Mouse (Mus musculus) heart, embryonic 13.5 days (tissue): ENCODE measurements around the gene Fbln1. TPM values are rescaled to one million over a fixed set of nuclear protein-coding genes. Genes with fewer than 3 reads are reported as not detected.
A peak's percentile ranks its signal among the peaks of the same experiment; 100 is the strongest.
"Not testable (repeated sequence)": the region's sequence is repeated elsewhere in the genome, so short reads cannot be mapped to it uniquely, and the experiment has no call there.

Source experiments
- ATAC-seq: fragments of 200-750 bp; cut with Nextera tagmentation; 2 replicates; pipeline ENCODE4 v1.8.0; 2017; ENCODE audit warnings: moderate TSS enrichment; ENCODE audit not compliant: insufficient number of reproducible peaks, low FRiP score, low TSS enrichment; ENCODE audit errors: extremely low read depth
- H3K27ac ChIP-seq: fragments of 300-500 bp; sonication (generic); replicated peaks from 2 replicates; pipeline ENCODE4 v1.5.1; 2015; ENCODE audit warnings: moderate library complexity, mild to moderate bottlenecking, inconsistent platforms
- H3K27me3 ChIP-seq: fragments of 300-500 bp; sonication (generic); replicated peaks from 2 replicates; pipeline ENCODE4 v1.6.1; 2015; ENCODE audit warnings: mild to moderate bottlenecking, inconsistent platforms
- H3K36me3 ChIP-seq: fragments of 300-500 bp; sonication (generic); 2 replicates; pipeline ENCODE4 v1.6.1; 2015; ENCODE audit warnings: mild to moderate bottlenecking, inconsistent platforms
- H3K4me1 ChIP-seq: fragments of 300-500 bp; sonication (generic); 2 replicates; pipeline ENCODE4 v1.6.1; 2015; ENCODE audit warnings: inconsistent platforms
- H3K4me2 ChIP-seq: fragments of 300-500 bp; sonication (generic); 2 replicates; pipeline ENCODE4 v1.6.1; 2015; ENCODE audit warnings: inconsistent platforms, mild to moderate bottlenecking, moderate library complexity
- H3K4me3 ChIP-seq: fragments of 300-500 bp; sonication (generic); 2 replicates; pipeline ENCODE4 v1.5.1; 2015; ENCODE audit warnings: moderate library complexity, mild to moderate bottlenecking, inconsistent platforms
- H3K9ac ChIP-seq: fragments of 300-500 bp; sonication (generic); 2 replicates; pipeline ENCODE4 v1.6.1; 2015; ENCODE audit warnings: inconsistent platforms, mild to moderate bottlenecking, moderate library complexity
- H3K9me3 ChIP-seq: fragments of 300-500 bp; sonication (generic); 2 replicates; pipeline ENCODE4 v1.6.1; 2016; ENCODE audit warnings: inconsistent platforms
- WGBS: fragments of 180-500 bp; shearing (Covaris S2); methylation state at CpG from one replicate; pipeline ENCODE4 v1.1.7; 2015; ENCODE audit warnings: mixed read lengths; 5-methylcytosine and 5-hydroxymethylcytosine counted together
- polyA plus RNA-seq: library from polyadenylated mRNA; unstranded; fragments of >200 nt; fragmentation: Nextera tagmentation; extraction: Ambion mirVana; gene quantifications from 2 replicates; pipeline ENCODE4 v1.2.1, GENCODE M21; 2015

The Fbln1 gene
- polyA plus RNA-seq, 1 experiment from 2014 or later = 139 TPM

DNA sequence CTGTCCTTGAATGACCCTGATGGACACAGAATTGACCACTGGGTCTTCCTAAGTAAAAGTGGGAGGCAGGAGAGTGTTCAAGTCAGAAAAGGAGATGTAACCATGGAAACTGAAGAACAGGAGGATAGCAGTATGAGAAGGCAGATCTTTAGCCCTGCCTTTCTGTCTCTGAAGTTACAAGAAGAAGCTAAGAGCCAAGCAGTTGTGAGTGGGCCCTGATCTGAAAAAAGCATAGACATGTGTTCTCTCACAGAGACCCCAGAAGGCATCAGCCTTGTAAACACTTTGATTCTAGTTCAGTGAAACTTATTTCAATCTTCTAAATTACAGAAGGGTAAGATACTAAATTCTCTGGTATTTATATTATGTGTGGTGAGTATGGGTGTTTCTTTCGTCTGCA lies 118.7 kb downstream of the Fbln1 start:
- WGBS = 90% methylated on average over 1 of the region's 1 CpGs
- Histone ChIP-seq H3K4me1 (0 out of 2 replicates have a peak, but pooled peaks cover 2% of the 10 kb centered on the region), H3K9ac (no peak overlapping the region), H3K4me2 (no peak overlapping the region), H3K4me3 (no peak overlapping the region), H3K27ac (no peak overlapping the region), H3K9me3 (no peaks in the 10 kb centered on the region), H3K27me3 (0 out of 2 replicates have a peak, but pooled peaks cover 3% of the 10 kb centered on the region), H3K36me3 (no peaks in the 10 kb centered on the region)
- ATAC-seq = no peak

DNA sequence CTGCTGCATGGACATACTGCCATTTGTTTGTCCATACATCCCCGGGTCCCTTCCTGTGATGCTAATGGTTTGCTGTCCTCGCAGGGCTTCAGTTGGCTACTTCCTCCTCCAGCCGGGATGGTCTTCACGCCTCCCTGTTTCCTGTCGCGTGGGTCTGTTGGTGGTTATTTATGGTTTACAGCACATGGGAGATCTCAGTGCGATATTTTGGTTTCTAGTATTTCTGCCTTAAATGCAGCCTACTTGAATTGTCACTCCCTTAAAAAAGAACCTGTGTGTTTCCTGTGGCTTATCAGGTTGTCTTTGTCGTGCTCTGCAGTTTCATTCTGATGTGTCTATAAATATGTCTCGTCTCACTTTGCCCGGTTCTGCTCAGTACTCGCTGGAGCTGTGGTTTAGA lies 122.1 kb downstream of the Fbln1 start:
- Histone ChIP-seq H3K4me3 (no peak overlapping the region), H3K9me3 (no peaks in the 10 kb centered on the region), H3K4me2 (peak overlapping the region; percentile 44), H3K27me3 (0 out of 2 replicates have a peak, but pooled peaks cover 5% of the 10 kb centered on the region), H3K9ac (no peak overlapping the region; the same call in 1 of the 2 replicates), H3K4me1 (0 out of 2 replicates have a peak, but pooled peaks cover 2% of the 10 kb centered on the region), H3K27ac (no peak overlapping the region), H3K36me3 (no peaks in the 10 kb centered on the region)
- 23% methylated on average over 11 of the region's 11 CpGs for WGBS
- ATAC-seq = no peak

DNA sequence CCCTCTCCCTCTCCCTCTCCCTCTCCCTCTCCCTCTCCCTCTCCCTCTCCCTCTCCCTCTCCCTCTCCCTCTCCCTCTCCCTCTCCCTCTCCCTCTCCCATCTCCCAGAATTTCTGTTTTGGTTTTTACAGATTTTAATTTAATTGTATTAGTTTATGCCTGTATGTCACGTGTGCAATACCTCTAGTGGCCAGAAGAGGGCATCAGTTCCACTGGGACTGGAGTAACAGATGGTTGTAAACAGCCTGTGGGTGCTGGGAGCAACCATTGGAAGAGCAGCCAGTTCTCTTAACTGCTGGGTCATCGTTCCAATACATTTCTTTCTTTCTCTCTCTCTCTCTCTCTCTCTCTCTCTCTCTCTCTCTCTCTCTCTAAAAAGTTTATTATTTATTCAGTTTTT lies 122.7 kb downstream of the Fbln1 start:
- not testable (repeated sequence) for H3K27ac ChIP-seq, H3K4me1 ChIP-seq, H3K9me3 ChIP-seq, H3K27me3 ChIP-seq, H3K4me2 ChIP-seq, H3K9ac ChIP-seq, ATAC-seq, H3K4me3 ChIP-seq, H3K36me3 ChIP-seq
- WGBS = 77% methylated on average over 2 of the region's 2 CpGs

DNA sequence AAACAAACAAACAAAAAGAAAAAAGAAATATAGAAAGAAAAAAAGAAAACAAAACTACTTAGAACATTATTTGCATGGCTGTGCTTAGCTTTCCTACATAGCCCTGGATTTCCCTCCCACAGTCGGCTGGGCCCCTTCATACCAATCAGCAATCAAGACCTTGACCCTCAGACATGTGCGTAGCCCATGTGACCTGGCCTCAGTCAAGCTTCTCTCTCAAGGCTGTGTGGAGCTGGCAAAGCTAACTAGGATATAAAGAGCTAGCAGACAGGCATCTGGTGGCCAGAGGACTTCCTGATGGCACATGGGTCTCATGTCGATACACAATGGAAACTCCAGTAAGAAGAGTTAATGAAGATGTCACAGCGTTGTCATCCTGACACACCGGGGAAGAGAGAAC lies 123.3 kb downstream of the Fbln1 start:
- Histone ChIP-seq H3K4me2 (no peak overlapping the region), H3K36me3 (no peaks in the 10 kb centered on the region), H3K9ac (no peak overlapping the region), H3K9me3 (no peaks in the 10 kb centered on the region), H3K27me3 (0 out of 2 replicates have a peak, but pooled peaks cover 5% of the 10 kb centered on the region), H3K27ac (no peak overlapping the region), H3K4me1 (0 out of 2 replicates have a peak, but pooled peaks cover 2% of the 10 kb centered on the region), H3K4me3 (no peak overlapping the region)
- WGBS = 85% methylated on average over 5 of the region's 5 CpGs
- ATAC-seq = no peak

DNA sequence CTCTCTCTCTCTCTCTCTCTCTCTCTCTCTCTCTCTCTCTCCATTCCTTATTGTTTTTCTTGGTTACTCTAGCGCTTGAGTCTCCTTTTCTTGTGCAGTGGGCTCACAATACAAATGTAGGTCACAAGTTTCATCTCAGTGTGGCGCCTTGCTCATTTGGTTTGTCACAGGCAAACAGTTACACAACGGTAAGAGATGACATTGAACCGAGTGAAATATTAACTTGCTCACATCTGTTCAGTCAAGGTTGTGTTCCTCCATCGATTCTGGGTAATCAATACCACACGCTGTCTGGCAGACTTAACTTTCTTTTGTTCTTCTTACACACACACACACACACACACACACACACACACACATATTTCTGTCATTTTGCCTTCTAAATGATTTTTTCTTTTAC lies 124.3 kb downstream of the Fbln1 start:
- ATAC-seq = no peak
- no peak overlapping the region for H3K4me2 ChIP-seq
- no peaks in the 10 kb centered on the region for H3K9me3 ChIP-seq
- 0 out of 2 replicates have a peak, but pooled peaks cover 2% of the 10 kb centered on the region for H3K4me1 ChIP-seq
- WGBS = 85% methylated on average over 6 of the region's 6 CpGs
- no peak overlapping the region for H3K4me3 ChIP-seq
- no peak overlapping the region for H3K9ac ChIP-seq
- H3K27me3 ChIP-seq = 0 out of 2 replicates have a peak, but pooled peaks cover 5% of the 10 kb centered on the region
- no peak overlapping the region for H3K27ac ChIP-seq
- no peaks in the 10 kb centered on the region for H3K36me3 ChIP-seq

DNA sequence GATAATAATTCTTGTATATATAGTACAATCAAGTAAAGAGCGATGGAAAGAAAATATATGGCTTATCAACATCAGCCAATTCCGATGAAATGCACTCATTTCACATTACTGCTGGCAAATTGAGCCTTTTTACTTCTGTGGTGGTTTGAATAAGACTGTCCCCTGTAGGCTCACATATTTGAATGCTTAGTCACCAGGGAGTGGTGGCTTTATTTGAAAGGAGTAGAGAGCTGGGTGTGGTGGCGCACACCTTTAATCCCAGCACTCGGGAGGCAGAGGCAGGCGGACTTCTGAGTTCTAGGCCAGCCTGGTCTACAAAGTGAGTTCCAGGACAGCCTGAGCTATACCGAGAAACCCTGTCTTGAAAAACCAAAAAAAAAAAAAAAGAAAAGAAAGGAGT lies 127.8 kb downstream of the Fbln1 start:
- not testable (repeated sequence) for H3K4me2 ChIP-seq, H3K4me3 ChIP-seq, H3K9ac ChIP-seq, H3K27ac ChIP-seq, ATAC-seq, H3K9me3 ChIP-seq, H3K27me3 ChIP-seq, H3K36me3 ChIP-seq
- H3K4me1 ChIP-seq = peaks cover 15% of the 10 kb centered on the region
- 85% methylated on average over 6 of the region's 6 CpGs for WGBS

DNA sequence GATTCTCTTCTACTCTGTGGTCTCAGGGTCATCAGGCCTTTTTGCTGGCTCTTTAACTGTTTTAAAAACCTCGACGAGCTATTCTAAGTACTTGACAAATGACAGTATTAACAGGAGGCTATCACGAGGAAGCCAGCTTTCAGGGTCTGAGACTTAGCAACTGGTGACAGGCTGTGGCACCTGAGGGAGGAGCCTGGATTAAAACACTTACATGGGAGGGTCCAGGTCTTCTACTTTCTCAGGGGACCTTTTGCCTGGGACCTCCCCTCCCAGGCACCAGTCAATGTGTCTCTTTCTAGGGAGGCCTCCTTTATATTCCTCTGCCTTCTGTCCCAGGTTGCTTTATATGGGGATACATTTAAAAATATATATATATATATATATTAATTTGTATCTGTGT lies 128.5 kb downstream of the Fbln1 start:
- H3K27ac ChIP-seq = no peak overlapping the region
- no peak overlapping the region for H3K4me3 ChIP-seq
- H3K9me3 ChIP-seq = no peaks in the 10 kb centered on the region
- no peak overlapping the region for H3K4me2 ChIP-seq
- 38% methylated on average over 3 of the region's 3 CpGs for WGBS
- H3K4me1 ChIP-seq = peaks cover 17% of the 10 kb centered on the region
- ATAC-seq = no peak
- no peak overlapping the region for H3K9ac ChIP-seq
- H3K36me3 ChIP-seq = peaks cover 4% of the 10 kb centered on the region; the same call in 1 of the 2 replicates
- 0 out of 2 replicates have a peak, but pooled peaks cover 4% of the 10 kb centered on the region for H3K27me3 ChIP-seq

DNA sequence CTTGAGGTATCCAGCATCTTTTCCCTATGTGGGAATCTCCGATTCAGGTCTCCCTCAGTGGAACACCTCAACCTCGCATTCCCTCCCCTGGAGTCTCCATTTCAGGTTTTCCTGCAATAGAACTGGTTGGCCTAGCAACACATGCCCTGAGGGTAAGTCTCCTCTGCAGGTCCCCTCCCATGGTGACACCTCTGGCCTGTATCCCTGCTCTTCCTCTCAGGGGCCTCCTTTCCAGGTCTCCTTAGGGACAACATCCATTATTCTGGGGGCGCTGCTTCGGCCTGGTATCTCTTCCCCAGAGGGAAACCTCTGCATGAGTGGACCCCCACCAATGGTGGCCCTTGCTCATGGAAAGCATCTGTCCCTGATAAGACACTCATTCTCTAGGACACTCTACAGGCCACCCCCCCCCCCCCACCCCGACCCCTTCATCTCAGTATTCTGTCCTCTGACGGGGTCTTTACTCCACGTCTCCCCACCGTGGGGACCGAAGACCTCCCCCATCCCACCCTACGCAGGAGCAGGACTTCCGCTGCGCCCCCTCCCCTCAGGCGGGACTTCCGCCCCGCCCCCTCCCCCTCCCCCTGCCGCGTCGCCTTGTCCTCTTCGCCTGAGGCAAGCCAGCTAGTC lies 130.0 kb downstream of the Fbln1 start, which contains the start of gene Atxn10:
Gene Atxn10, plus strand, starts transcription at position 575 of the 630 bp plus-strand sequence.
- Histone ChIP-seq H3K36me3 (peaks cover 4% of the 10 kb centered on the region; the same call in 1 of the 2 replicates), H3K9ac (peak within 1 kb of the TSS; percentile 92), H3K4me1 (peaks cover 17% of the 10 kb centered on the region), H3K9me3 (no peaks in the 10 kb centered on the region), H3K4me2 (peak within 1 kb of the TSS; percentile 78), H3K27me3 (no peaks in the 10 kb centered on the region), H3K27ac (peak within 1 kb of the TSS; percentile 94), H3K4me3 (peak within 1 kb of the TSS; percentile 76)
- peak; percentile 15; the same call in 1 of the 2 replicates for ATAC-seq
- 9% methylated on average over 18 of the region's 19 CpGs for WGBS

Other genes starting within 250 kb of the Fbln1 start
- gene 5031439G07Rik, start 217.4 kb upstream of the Fbln1 start, polyA plus RNA-seq = 3.0 and 3.5 TPM in 2 replicates
- 0.13 TPM in 1 of 2 replicates, not detected in the other for gene Upk3a, start 188.8 kb upstream of the Fbln1 start, polyA plus RNA-seq
- gene Fam118a, start 177.0 kb upstream of the Fbln1 start, polyA plus RNA-seq = 15.6 and 17.0 TPM in 2 replicates
- 0.08 and 0.09 TPM in 2 replicates for gene Smc1b, start 74.0 kb upstream of the Fbln1 start, polyA plus RNA-seq
- 0.11 TPM in 1 of 2 replicates, not detected in the other for gene Ribc2, start 73.9 kb upstream of the Fbln1 start, polyA plus RNA-seq
- 214 and 230 TPM in 2 replicates for gene Atxn10, start 130.3 kb downstream of the Fbln1 start, polyA plus RNA-seq